Mouse (Mus musculus) liver, embryonic 12.5 days (tissue): ENCODE results near the gene Eefsec. TPM values are rescaled to one million over a fixed set of nuclear protein-coding genes. Genes with fewer than 3 reads are reported as not detected.
A peak's percentile ranks its signal among the peaks of the same experiment; 100 is the strongest.

Source experiments
- ATAC-seq: fragments of 200-750 bp; cut with Nextera tagmentation; 2 replicates; pipeline ENCODE4 v1.8.0; 2017; ENCODE audit warnings: moderate number of reproducible peaks, mild to moderate bottlenecking, moderate library complexity
- H3K27ac ChIP-seq: fragments of 300-500 bp; sonication (generic); 2 replicates; pipeline ENCODE4 v1.5.1; 2016; ENCODE audit warnings: mild to moderate bottlenecking
- H3K27me3 ChIP-seq: fragments of 300-500 bp; sonication (generic); replicated peaks from 2 replicates; pipeline ENCODE4 v1.6.1; 2016; ENCODE audit warnings: mild to moderate bottlenecking, moderate library complexity
- H3K36me3 ChIP-seq: fragments of 300-500 bp; sonication (generic); 2 replicates; pipeline ENCODE4 v1.6.1; 2016; ENCODE audit warnings: mild to moderate bottlenecking, moderate library complexity
- H3K4me1 ChIP-seq: fragments of 300-500 bp; sonication (generic); 2 replicates; pipeline ENCODE4 v1.6.1; 2016
- H3K4me2 ChIP-seq: fragments of 300-500 bp; sonication (generic); 2 replicates; pipeline ENCODE4 v1.6.1; 2016; ENCODE audit warnings: mild to moderate bottlenecking, moderate library complexity
- H3K4me3 ChIP-seq: fragments of 300-500 bp; sonication (generic); 2 replicates; pipeline ENCODE4 v1.5.1; 2016; ENCODE audit warnings: mild to moderate bottlenecking, moderate library complexity
- H3K9ac ChIP-seq: fragments of 300-500 bp; sonication (generic); 2 replicates; pipeline ENCODE4 v1.6.1; 2016; ENCODE audit warnings: mild to moderate bottlenecking, moderate library complexity
- H3K9me3 ChIP-seq: fragments of 300-500 bp; sonication (generic); replicated peaks from 2 replicates; pipeline ENCODE4 v1.6.1; 2016; ENCODE audit warnings: mild to moderate bottlenecking, moderate library complexity
- WGBS: fragments of 180-500 bp; shearing (Covaris S2); methylation state at CpG from one replicate; pipeline ENCODE4 v1.1.7; 2016; ENCODE audit not compliant: insufficient replicate concordance; 5-methylcytosine and 5-hydroxymethylcytosine counted together
- polyA plus RNA-seq: library from polyadenylated mRNA; unstranded; fragments of >200 nt; fragmentation: Nextera tagmentation; extraction: Ambion mirVana; gene quantifications from 2 replicates; pipeline ENCODE4 v1.2.1, GENCODE M21; 2016

Eefsec gene
- polyA plus RNA-seq = 25.2 and 26.1 TPM in 2 replicates

DNA sequence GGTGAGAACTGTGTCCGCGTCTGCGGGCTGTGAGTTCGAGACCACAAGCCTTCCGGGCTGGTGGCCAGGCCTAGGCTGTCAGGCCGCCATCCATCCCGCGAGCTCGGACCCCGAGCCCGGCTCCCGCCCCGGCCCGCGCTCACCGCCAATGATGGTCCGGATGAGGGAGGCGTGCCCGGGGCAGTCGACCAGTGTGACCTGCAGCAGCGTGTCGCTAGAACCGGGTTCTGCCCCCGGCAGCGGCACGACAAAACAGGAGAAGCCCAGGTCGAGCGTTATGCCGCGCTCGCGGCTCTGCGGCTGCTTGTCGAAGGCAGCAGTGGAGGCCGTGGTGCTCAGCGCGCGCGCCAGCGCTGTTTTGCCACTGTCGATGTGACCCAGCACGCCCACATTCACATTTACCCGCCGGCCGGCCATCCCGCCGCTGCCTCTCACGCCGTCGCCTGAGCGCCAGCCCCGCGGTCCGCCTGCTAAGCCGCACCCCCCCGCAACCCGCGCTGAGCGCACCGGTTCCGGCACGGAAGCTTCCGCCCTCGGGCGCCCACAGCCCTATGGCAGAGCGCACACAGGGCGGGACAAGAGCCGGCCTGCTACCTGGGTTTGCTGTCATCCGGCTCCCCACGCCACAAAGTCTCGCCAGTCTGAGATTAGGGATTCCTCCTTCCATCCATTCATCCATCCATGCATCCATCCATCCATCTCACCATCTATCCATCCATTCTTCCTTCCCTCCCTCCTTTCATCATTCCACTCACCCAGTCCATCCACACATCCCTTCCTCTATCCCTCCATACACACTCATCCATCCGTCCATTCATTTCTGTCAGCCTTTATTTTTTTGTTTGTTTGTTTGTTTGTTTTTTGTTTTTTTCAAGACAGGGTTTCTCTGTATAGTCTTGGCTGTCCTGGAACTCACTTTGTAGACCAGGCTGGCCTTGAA lies at the start of gene Eefsec:
Gene Eefsec, minus strand, starts transcription at position 477 of the 940 bp plus-strand sequence.
- under 1% methylated on average over 72 of the region's 72 CpGs for WGBS
- Histone ChIP-seq H3K27ac (peak within 1 kb of the TSS; percentile 80), H3K36me3 (no peaks in the 10 kb centered on the region), H3K9ac (peak within 1 kb of the TSS; percentile 83), H3K9me3 (no peaks in the 10 kb centered on the region), H3K4me3 (peak within 1 kb of the TSS; percentile 76), H3K4me1 (peaks cover 33% of the 10 kb centered on the region), H3K4me2 (peak within 1 kb of the TSS; percentile 90), H3K27me3 (peaks cover 11% of the 10 kb centered on the region; the same call in 1 of the 2 replicates)
- peak; percentile 89 for ATAC-seq

DNA sequence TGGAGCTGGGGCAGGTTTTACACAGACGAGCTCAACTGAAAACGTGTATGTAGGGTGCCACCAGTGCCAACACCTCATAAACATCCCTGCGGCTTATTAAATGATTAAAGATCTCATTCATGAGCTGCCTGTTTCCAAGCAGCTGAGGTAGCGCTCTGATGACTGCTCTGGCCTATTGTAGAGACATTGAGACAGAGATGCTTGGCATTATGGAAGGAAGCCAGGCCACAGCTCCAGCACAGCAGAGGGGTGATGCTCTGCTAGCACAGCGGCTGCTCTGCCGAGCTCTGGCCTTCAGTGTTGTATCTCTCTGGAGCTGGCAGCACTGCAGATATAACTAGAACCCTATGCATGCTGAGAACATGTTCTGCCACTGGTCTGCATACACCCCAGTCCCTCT lies 47.4 kb upstream of the Eefsec start:
- Histone ChIP-seq H3K4me3 (no peak overlapping the region), H3K36me3 (peaks cover 85% of the 10 kb centered on the region), H3K4me2 (no peak overlapping the region), H3K9ac (no peak overlapping the region), H3K9me3 (no peaks in the 10 kb centered on the region), H3K4me1 (peaks cover 12% of the 10 kb centered on the region), H3K27me3 (no peaks in the 10 kb centered on the region), H3K27ac (no peak overlapping the region)
- WGBS = 82% methylated on average over 6 of the region's 6 CpGs
- no peak for ATAC-seq

DNA sequence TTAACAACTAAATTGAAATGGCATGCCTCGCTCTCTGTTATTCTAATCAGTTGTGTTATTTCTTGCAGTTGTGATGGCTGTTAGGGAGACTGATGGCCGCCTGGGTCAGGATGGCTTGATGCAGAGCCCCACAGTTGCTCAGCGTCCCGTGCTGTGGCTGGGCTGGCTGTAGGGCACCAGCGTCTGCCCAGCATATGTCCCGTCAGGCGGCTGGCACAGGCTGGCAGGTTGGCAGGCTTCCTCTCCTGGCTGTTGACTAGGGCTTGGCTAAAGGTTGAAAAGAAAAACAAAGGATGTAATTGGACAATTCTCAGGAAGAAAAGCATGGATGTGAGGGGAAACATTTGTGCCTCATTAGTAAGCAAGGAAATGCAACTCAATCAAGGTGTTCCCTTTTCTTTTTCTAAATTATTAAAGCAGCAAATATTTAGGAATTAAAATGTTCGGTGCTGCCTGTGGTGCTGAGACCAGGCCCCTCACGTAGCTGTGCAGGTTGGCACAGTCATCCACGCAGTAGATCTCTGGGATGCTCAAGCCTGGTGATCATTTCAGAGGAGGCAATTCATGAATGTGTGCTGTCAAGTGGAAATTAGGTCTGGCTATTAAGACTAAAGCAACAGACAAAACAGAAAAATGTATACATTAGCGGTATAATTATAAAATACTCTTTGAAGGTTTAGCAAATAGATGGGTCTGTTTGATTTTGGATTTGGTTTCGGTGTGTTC lies 44.5 kb upstream of the Eefsec start:
- Histone ChIP-seq H3K4me1 (peaks cover 5% of the 10 kb centered on the region), H3K4me3 (no peak overlapping the region), H3K27ac (no peak overlapping the region), H3K9ac (no peak overlapping the region), H3K36me3 (peaks cover 86% of the 10 kb centered on the region), H3K4me2 (no peak overlapping the region), H3K27me3 (no peaks in the 10 kb centered on the region), H3K9me3 (no peaks in the 10 kb centered on the region)
- no peak for ATAC-seq
- 85% methylated on average over 12 of the region's 12 CpGs for WGBS

DNA sequence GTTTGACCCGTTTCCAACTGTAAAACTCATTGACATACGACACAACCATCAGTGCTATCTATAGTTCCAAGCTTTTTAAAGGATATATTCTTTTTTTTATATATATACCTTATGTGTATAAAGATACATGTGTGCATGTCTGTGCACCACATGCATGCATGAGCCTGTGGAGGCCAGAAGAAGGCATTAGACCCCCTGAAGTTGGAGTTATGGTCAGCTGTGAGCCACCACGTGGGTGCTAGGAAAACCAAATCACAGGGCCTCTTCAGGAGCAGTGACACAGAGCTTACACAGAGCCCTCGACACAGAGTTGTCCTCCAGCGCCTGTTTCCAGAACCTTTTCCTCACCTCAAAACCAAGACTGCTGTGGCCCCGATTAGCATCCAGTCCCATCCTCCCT lies 43.5 kb upstream of the Eefsec start:
- WGBS = 80% methylated on average over 6 of the region's 6 CpGs
- no peaks in the 10 kb centered on the region for H3K27me3 ChIP-seq
- peaks cover 1% of the 10 kb centered on the region; the same call in 1 of the 2 replicates for H3K4me1 ChIP-seq
- no peak overlapping the region for H3K9ac ChIP-seq
- no peak for ATAC-seq
- H3K36me3 ChIP-seq = peaks cover 91% of the 10 kb centered on the region
- H3K9me3 ChIP-seq = no peaks in the 10 kb centered on the region
- no peak overlapping the region for H3K4me2 ChIP-seq
- H3K27ac ChIP-seq = no peak overlapping the region
- H3K4me3 ChIP-seq = no peak overlapping the region

DNA sequence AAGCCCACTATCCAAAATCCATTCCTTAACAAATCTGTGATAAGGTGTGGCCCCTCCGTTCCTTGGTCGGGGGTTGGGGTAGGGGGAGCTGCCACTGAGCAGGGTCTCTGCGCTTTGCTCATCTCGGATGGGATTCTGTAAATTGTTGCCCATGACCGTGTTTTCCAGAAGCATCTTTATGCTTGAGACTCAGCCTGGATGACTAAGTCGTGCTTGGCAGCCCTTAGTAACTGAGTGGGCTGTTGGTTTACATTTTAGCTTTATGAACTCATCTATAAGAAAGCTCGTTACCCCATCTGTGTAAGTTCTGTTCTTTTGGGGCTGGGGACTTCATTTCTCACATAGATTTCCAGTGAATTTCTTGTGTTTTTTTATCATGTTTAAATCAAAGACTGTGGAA lies 42.7 kb upstream of the Eefsec start:
- no peaks in the 10 kb centered on the region for H3K27me3 ChIP-seq
- no peaks in the 10 kb centered on the region for H3K9me3 ChIP-seq
- no peak overlapping the region for H3K27ac ChIP-seq
- H3K4me3 ChIP-seq = no peak overlapping the region
- peaks cover 6% of the 10 kb centered on the region; the same call in 1 of the 2 replicates for H3K4me1 ChIP-seq
- no peak for ATAC-seq
- H3K4me2 ChIP-seq = no peak overlapping the region
- WGBS = 79% methylated on average over 7 of the region's 7 CpGs
- peaks cover 96% of the 10 kb centered on the region for H3K36me3 ChIP-seq
- no peak overlapping the region for H3K9ac ChIP-seq

DNA sequence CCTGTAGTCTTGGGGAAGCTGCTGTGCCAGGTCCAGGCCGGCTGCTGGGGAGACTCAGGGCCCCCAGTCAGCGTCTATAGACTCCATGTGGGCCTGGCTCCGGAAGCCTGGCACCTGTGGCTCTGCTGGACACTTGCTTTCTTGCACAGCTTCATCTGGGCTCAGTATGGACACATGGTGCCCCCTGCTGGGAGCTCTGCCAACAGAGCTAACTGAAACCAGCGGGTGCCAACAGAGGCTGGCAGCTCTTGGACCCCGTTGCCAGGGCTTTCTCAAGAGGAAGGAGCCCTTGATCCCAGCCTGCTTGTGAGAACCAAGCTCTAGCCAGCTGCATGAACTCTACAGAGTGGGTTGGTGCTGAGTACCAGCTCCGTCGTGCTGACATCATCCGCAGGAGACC lies 40.6 kb upstream of the Eefsec start:
- Histone ChIP-seq H3K36me3 (peaks cover 96% of the 10 kb centered on the region), H3K27me3 (no peaks in the 10 kb centered on the region), H3K9me3 (no peaks in the 10 kb centered on the region), H3K27ac (no peak overlapping the region), H3K4me3 (no peak overlapping the region), H3K4me1 (peaks cover 6% of the 10 kb centered on the region; the same call in 1 of the 2 replicates), H3K9ac (no peak overlapping the region), H3K4me2 (no peak overlapping the region)
- 77% methylated on average over 8 of the region's 8 CpGs for WGBS
- no peak for ATAC-seq

DNA sequence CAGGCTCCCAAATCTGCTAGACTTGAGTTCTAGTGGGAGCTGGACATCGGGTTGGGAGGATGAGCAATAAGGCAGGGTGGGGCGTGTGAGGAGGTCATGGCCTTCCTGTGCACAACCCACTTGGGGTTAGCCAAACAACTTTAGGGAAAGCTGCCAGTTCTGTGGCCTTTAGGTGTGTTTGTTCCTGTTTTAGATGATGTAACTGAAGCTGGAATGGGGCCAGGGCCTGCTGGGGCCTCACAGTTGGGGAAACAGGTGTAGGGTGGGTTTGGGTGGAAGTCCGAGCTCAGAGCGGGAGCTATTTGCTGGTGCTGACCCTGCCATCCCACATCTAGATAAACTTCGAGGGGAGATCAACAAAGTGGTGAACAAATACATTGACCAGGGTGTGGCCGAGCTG lies 39.0 kb upstream of the Eefsec start:
- no peak overlapping the region for H3K27ac ChIP-seq
- H3K4me2 ChIP-seq = no peak overlapping the region
- peaks cover 6% of the 10 kb centered on the region; the same call in 1 of the 2 replicates for H3K4me1 ChIP-seq
- no peaks in the 10 kb centered on the region for H3K27me3 ChIP-seq
- H3K36me3 ChIP-seq = peaks cover 96% of the 10 kb centered on the region
- ATAC-seq = peak; percentile 58
- no peak overlapping the region for H3K9ac ChIP-seq
- H3K9me3 ChIP-seq = no peaks in the 10 kb centered on the region
- 73% methylated on average over 6 of the region's 6 CpGs for WGBS
- no peak overlapping the region for H3K4me3 ChIP-seq

DNA sequence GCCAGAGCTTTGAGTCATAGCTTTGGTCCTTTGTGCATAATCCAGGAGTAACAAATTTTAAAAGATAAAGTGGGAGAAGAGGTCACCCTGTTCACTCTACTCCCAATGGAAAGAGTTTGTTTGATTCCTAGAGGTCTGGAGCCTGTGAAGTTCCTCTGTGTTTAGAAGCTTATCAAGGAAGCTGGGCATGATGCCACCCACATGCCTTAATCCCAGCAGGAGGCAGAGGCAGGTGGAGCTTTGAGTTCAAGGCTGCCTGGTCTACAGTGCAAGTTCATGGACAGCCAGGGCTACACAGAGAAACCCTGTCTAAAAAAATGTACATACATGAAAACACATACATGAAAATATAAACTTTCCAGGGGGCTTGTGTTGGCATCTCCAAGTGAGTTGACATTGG lies 37.6 kb upstream of the Eefsec start:
- Histone ChIP-seq H3K4me1 (peaks cover 6% of the 10 kb centered on the region; the same call in 1 of the 2 replicates), H3K36me3 (peaks cover 100% of the 10 kb centered on the region), H3K9ac (no peak overlapping the region), H3K4me3 (no peak overlapping the region), H3K9me3 (no peaks in the 10 kb centered on the region), H3K4me2 (no peak overlapping the region), H3K27ac (no peak overlapping the region), H3K27me3 (no peaks in the 10 kb centered on the region)
- ATAC-seq = no peak

DNA sequence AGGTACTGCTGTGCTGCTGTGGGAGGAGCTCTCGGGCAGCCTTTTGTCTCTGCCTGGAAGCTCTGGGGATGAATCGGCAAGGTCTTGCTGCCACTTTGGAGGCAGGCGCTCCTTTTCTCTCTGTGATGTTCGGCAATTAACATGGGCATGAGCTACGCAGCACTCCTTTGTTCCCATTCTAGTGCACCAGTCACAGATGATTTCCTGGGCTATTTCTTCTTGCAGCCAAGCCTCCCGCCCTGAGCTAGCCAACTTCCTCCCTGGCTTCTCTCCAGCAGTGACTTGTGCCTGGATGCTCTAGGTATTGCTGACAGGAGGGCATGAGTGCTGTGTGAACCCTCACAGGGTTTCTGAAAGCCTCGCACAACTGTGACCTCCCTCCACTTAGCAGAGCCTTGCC lies 36.8 kb upstream of the Eefsec start:
- no peak overlapping the region for H3K4me2 ChIP-seq
- peaks cover 100% of the 10 kb centered on the region for H3K36me3 ChIP-seq
- H3K9me3 ChIP-seq = no peaks in the 10 kb centered on the region
- no peak overlapping the region for H3K4me3 ChIP-seq
- H3K9ac ChIP-seq = no peak overlapping the region
- no peak overlapping the region for H3K27ac ChIP-seq
- H3K4me1 ChIP-seq = peaks cover 6% of the 10 kb centered on the region; the same call in 1 of the 2 replicates
- ATAC-seq = no peak
- 83% methylated on average over 7 of the region's 7 CpGs for WGBS
- no peaks in the 10 kb centered on the region for H3K27me3 ChIP-seq

DNA sequence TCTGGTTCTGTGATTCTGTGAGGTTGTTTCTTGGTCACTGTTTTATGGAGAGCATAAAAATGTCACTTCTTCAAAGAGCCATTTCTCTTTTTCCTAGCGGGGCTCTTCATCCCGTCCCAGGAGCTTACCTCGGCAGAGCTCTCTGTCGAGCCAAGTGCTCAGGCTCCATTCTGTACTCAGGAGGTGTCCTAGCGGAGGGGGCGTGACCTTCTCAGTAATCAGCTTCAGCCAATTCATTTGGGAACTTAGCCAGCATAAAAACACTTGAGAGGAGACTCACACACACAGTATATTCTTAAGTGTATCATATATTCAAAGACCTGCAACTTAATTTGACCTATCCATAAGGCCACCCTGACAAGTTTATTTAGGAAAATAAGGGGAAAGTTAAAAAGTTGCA lies 34.1 kb upstream of the Eefsec start:
- Histone ChIP-seq H3K36me3 (peaks cover 97% of the 10 kb centered on the region), H3K4me2 (no peak overlapping the region), H3K27ac (no peak overlapping the region), H3K4me3 (no peak overlapping the region), H3K4me1 (peaks cover 13% of the 10 kb centered on the region; the same call in 1 of the 2 replicates), H3K9ac (no peak overlapping the region), H3K27me3 (no peaks in the 10 kb centered on the region), H3K9me3 (no peaks in the 10 kb centered on the region)
- 76% methylated on average over 6 of the region's 6 CpGs for WGBS
- ATAC-seq = no peak

DNA sequence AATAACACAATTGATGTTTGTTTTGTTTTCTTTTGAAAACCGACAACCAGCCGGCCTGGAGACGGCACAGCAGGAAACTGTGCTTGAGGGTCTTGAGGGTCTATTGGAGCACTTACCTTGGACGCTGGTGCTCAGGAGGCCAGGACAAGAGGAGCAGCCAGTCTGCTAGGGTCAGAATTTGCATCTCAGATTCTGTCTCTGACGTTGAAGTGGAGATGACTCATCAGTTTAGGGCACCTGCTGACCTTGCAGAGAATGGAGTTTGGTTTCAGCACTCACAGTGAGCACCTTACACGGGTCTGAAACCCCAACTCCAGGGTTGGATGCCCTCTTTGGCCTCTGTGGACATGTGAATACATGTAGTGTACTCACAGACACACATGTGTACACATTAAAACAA lies 23.5 kb upstream of the Eefsec start:
- H3K9ac ChIP-seq = no peak overlapping the region
- H3K27me3 ChIP-seq = no peaks in the 10 kb centered on the region
- H3K36me3 ChIP-seq = peaks cover 79% of the 10 kb centered on the region
- no peaks in the 10 kb centered on the region for H3K9me3 ChIP-seq
- no peak overlapping the region for H3K4me3 ChIP-seq
- peaks cover 34% of the 10 kb centered on the region for H3K4me1 ChIP-seq
- H3K4me2 ChIP-seq = no peak overlapping the region
- H3K27ac ChIP-seq = no peak overlapping the region
- 70% methylated on average over 6 of the region's 6 CpGs for WGBS
- no peak for ATAC-seq
